ENCODE assay signal across 32 mouse cellular contexts in genomic region chr3:144708612-144709011, GRCm38 (mm10). TPM values are rescaled to one million over a fixed set of nuclear protein-coding genes. Genes with fewer than 3 reads are reported as not detected.
"Had no signal": no experiment of that assay in that cellular context is flagged by ENCODE, and none has a peak within 500 bp of the region (broad histone marks: within the 10 kb centered on the region; RNA-seq: fewer than 3 reads in every experiment).

No protein-coding gene starts in this region.

- H3K27ac ChIP-seq: left cerebral cortex, adult 2 months; limb, embryonic 10.5 days; limb, embryonic 12.5 days; limb, embryonic 13.5 days; limb, embryonic 15.5 days; liver, embryonic 12.5 days; liver, embryonic 13.5 days; liver, embryonic 14.5 days; liver, embryonic 15.5 days; lung, embryonic 15.5 days; macrophage; midbrain, embryonic 10.5 days; midbrain, embryonic 12.5 days; midbrain, embryonic 13.5 days; midbrain, embryonic 15.5 days; neural tube, embryonic 12.5 days had no signal

- H3K9ac ChIP-seq: limb, embryonic 12.5 days; limb, embryonic 13.5 days; limb, embryonic 15.5 days; liver, embryonic 12.5 days; liver, embryonic 13.5 days; liver, embryonic 14.5 days; liver, embryonic 15.5 days; lung, embryonic 14.5 days; lung, embryonic 15.5 days; midbrain, embryonic 12.5 days; midbrain, embryonic 13.5 days; midbrain, embryonic 15.5 days; neural tube, embryonic 12.5 days had no signal

- H3K4me1 ChIP-seq: limb, embryonic 10.5 days; limb, embryonic 12.5 days; limb, embryonic 13.5 days; limb, embryonic 15.5 days; liver, embryonic 12.5 days; liver, embryonic 13.5 days; lung, embryonic 15.5 days; midbrain, embryonic 12.5 days; midbrain, embryonic 13.5 days; midbrain, embryonic 15.5 days; neural tube, embryonic 12.5 days had no signal

- H3K27me3 ChIP-seq: limb, embryonic 12.5 days; limb, embryonic 13.5 days; limb, embryonic 15.5 days; liver, embryonic 12.5 days; liver, embryonic 13.5 days; liver, embryonic 15.5 days; lung, embryonic 15.5 days; megakaryocyte, embryonic 14.5 days; midbrain, embryonic 12.5 days; midbrain, embryonic 13.5 days; midbrain, embryonic 15.5 days; neural tube, embryonic 12.5 days had no signal

- DNase-seq: left cerebral cortex, postnatal 4 days; liver, embryonic 13.5 days; lung, adult 18-20 months; lung, adult 2 months; lung, embryonic 14.5 days; lung, postnatal 10 days; lung, postnatal 14 days; lung, postnatal 36 days; lung, postnatal 4 days; midbrain, embryonic 14.5 days had no signal

- ATAC-seq: liver, embryonic 12.5 days; lung, postnatal 0 days; midbrain, embryonic 13.5 days; midbrain, embryonic 15.5 days; midbrain, embryonic 16.5 days had no signal

- H3K9me3 ChIP-seq: limb, embryonic 10.5 days; limb, embryonic 12.5 days; limb, embryonic 13.5 days; limb, embryonic 15.5 days; liver, embryonic 12.5 days; liver, embryonic 13.5 days; liver, embryonic 15.5 days; lung, embryonic 15.5 days; megakaryocyte, embryonic 14.5 days; midbrain, embryonic 10.5 days; midbrain, embryonic 12.5 days; midbrain, embryonic 13.5 days; midbrain, embryonic 15.5 days; neural tube, embryonic 12.5 days had no signal

- H3K4me2 ChIP-seq: limb, embryonic 12.5 days; limb, embryonic 13.5 days; limb, embryonic 15.5 days; liver, embryonic 11.5 days; liver, embryonic 12.5 days; liver, embryonic 13.5 days; liver, embryonic 15.5 days; lung, embryonic 14.5 days; lung, embryonic 15.5 days; midbrain, embryonic 11.5 days; midbrain, embryonic 12.5 days; midbrain, embryonic 13.5 days; midbrain, embryonic 15.5 days; neural tube, embryonic 12.5 days had no signal

- H3K4me3 ChIP-seq: left cerebral cortex, adult 2 months; limb, embryonic 10.5 days; limb, embryonic 12.5 days; limb, embryonic 13.5 days; limb, embryonic 15.5 days; liver, embryonic 12.5 days; liver, embryonic 13.5 days; liver, embryonic 15.5 days; lung, embryonic 15.5 days; megakaryocyte, embryonic 14.5 days; midbrain, embryonic 10.5 days; midbrain, embryonic 12.5 days; midbrain, embryonic 13.5 days; midbrain, embryonic 15.5 days; myocyte; neural tube, embryonic 12.5 days had no signal

RNA-seq across cellular contexts. Expression of gene Clca3a1, which starts 52.2 kb away (rescaled TPM):
- total RNA-seq: monocyte, adult 5-6 weeks had no signal
- polyA plus RNA-seq: macrophage; midbrain, embryonic 10.5 days; midbrain, embryonic 11.5 days; myocyte had no signal
